Mouse (Mus musculus): Measurements from ENCODE around the gene Mgat5. TPM values are rescaled to one million over a fixed set of nuclear protein-coding genes. Genes with fewer than 3 reads are reported as not detected.

Gene Mgat5
- polyA plus RNA-seq, 1 experiment from 2014 or later = 9.6 TPM

DNA sequence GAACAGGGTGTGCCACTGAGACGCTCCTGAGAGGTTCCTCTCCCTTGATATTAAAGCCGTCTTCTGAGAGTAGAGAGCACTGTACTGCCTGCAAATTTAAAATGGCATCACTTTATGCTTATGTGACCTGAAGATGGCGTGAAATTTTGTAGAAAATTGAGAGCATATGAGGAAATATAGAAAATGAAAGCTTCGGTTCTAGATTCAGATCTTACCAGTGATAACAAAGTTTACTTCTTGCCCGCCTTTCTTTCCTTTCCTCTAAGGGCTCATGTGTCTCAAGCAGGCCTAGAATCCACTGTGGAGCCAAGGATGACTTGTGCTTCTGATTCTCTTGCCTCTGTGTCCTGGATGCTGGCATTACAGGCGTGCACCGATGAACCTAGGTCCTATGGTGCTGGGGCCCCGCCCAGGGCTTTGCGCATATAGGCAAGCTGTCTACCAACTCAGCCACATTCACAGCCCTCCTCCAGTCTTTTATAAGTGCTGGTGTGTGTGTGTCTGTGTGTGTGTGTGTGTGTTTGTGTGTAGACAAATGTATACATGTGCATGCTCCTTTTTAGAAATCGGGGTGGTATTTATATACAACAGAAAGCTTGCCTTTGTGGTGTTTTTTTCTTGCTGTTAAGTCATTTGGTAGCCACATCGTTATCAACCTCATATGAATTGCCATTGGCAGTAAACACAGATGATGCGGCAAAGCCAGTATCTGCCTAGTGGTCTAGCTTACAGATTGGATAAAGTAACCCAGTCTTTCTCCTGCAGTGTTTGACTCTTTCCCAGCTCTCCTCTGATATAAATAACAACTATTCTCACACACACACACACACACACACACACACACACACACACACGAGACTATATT is 111.2 kb downstream of the Mgat5 start:
- Histone ChIP-seq H3K9ac (no peak overlapping the region), H3K4me1 (peaks cover 8% of the 10 kb centered on the region; the same call in 1 of the 2 replicates), H3K9me3 (no peaks in the 10 kb centered on the region), H3K4me3 (no peak overlapping the region), H3K27me3 (replicated peaks) (no peaks in the 10 kb centered on the region), H3K4me2 (replicated peaks) (no peak overlapping the region), H3K27ac (no peak overlapping the region), H3K36me3 (no peaks in the 10 kb centered on the region)
- WGBS = 88% methylated on average over 13 of the region's 13 CpGs
- no peak for ATAC-seq (ENCODE audit: low FRiP score, low read depth)

DNA sequence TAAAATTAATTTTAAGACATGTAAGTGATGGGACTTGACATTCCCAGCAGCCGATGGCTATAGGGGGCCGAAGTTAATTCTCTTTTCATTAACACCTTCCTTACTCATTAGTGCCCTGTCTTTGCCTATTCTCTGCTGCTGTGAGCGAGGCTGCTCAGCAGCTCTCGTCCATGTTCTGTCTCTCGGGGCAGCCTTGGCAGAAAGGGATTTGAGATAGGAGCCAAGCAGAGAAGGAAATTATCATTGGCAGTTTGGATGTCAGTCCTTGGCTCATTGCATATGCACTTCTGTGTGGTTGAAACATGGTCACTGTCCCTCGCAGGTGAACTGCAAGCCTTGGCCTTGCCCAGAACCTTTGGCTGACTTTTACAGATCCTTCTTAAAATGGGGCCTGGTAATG is 111.8 kb downstream of the Mgat5 start:
- ATAC-seq (ENCODE audit: low FRiP score, low read depth) = no peak
- WGBS = 82% methylated on average over 6 of the region's 6 CpGs

DNA sequence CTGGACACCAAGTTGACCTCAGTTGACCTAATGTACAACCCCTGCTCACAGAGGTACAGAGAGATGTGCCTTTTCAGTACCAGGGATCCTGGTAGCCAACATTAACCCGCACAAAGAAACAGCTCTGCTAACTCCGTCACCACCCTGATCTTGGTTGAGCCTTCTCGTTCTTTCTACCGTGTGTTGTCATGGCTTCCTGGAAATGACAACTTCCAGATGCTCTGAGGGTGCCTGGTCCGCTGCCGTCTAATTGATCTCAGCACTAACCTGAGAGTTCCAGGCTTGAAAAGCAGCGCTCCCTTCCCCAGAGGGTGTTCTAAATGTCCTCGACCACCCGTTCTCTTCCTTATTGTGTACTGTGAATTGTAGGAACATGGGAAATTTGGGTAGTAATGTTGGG is 112.7 kb downstream of the Mgat5 start:
- no peaks in the 10 kb centered on the region for H3K27me3 ChIP-seq (replicated peaks)
- no peak overlapping the region for H3K4me2 ChIP-seq (replicated peaks)
- no peak overlapping the region for H3K4me3 ChIP-seq
- ATAC-seq (ENCODE audit: low FRiP score, low read depth) = no peak
- 81% methylated on average over 9 of the region's 9 CpGs for WGBS
- no peaks in the 10 kb centered on the region for H3K36me3 ChIP-seq
- no peak overlapping the region for H3K27ac ChIP-seq
- peaks cover 13% of the 10 kb centered on the region; the same call in 1 of the 2 replicates for H3K4me1 ChIP-seq
- no peak overlapping the region for H3K9ac ChIP-seq
- no peaks in the 10 kb centered on the region for H3K9me3 ChIP-seq

More for the DNA sequence above, 111.8 kb downstream of the Mgat5 start:
- H3K9ac ChIP-seq = no peak overlapping the region
- H3K9me3 ChIP-seq = no peaks in the 10 kb centered on the region
- no peak overlapping the region for H3K27ac ChIP-seq
- H3K4me3 ChIP-seq = no peak overlapping the region
- H3K36me3 ChIP-seq = no peaks in the 10 kb centered on the region
- H3K27me3 ChIP-seq (replicated peaks) = no peaks in the 10 kb centered on the region
- no peak overlapping the region for H3K4me2 ChIP-seq (replicated peaks)
- H3K4me1 ChIP-seq = peaks cover 8% of the 10 kb centered on the region; the same call in 1 of the 2 replicates

DNA sequence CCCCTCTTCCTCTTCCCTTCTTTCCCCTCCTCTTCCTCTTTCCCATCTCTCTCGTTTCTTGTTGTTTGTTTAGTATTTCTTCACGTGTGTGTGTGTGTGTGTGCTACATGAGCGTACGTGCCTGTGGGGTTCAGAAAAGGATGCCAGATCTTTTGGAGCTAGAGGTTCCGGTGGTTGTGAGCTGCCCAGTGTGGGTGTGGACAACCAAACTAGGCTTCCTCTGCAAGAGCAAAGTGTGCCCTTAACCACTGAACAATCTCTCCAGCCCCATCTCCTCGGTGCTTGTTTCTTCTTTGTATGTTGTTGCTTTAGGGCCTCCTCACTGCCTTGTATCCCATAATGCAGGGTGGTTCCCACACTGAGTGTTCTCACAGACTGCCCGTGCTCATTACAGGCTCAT is 113.7 kb downstream of the Mgat5 start:
- Histone ChIP-seq H3K4me1 (peaks cover 13% of the 10 kb centered on the region; the same call in 1 of the 2 replicates), H3K4me3 (no peak overlapping the region), H3K9ac (no peak overlapping the region), H3K9me3 (no peaks in the 10 kb centered on the region), H3K36me3 (no peaks in the 10 kb centered on the region), H3K27me3 (replicated peaks) (no peaks in the 10 kb centered on the region), H3K4me2 (replicated peaks) (no peak overlapping the region), H3K27ac (no peak overlapping the region)
- 85% methylated on average over 7 of the region's 7 CpGs for WGBS
- no peak for ATAC-seq (ENCODE audit: low FRiP score, low read depth)

DNA sequence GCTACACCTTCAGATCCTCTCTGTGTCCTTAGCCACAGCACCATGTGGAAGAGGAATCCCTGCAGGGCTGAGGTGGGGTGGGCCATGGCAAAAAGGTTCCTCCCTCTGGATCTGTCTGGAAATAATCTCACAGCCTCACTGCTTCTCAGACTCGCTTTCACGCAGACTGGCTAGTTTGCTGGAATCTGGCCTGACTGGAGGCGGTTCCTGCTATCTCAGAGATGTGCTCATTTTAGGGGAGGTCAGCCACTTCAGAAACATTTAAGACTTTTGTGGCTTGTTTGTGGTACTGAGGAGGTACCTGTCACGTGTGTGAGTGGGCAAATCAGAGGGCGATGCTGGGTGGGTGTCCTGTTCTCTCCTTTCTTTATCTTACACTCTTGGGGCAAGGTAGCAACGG is 115.0 kb downstream of the Mgat5 start:
- Histone ChIP-seq H3K27me3 (replicated peaks) (no peaks in the 10 kb centered on the region), H3K9ac (no peak overlapping the region), H3K9me3 (no peaks in the 10 kb centered on the region), H3K4me2 (replicated peaks) (no peak overlapping the region), H3K4me3 (no peak overlapping the region), H3K4me1 (0 out of 2 replicates have a peak, but pooled peaks cover 6% of the 10 kb centered on the region), H3K27ac (no peak overlapping the region), H3K36me3 (no peaks in the 10 kb centered on the region)
- WGBS = 89% methylated on average over 6 of the region's 6 CpGs
- ATAC-seq (ENCODE audit: low FRiP score, low read depth) = no peak

DNA sequence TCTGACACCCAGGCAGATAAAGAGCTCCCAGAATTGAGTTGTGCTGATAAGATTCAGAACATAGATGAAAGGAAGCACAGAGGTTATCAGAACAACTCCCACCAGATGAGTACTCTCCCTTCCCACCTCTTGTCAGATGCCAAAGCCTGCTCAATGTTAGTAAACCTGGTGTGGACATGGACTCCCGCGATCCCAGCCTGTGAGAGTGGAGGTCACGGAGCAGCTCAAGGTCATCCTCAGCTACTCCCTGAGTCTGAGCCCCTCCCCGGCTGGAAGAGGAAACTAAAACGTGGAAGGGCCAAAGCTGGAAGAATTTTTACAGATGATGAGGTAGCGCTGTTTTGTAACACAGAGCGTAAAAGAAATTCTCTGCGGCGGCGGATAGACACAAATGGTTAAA is 116.1 kb downstream of the Mgat5 start:
- Histone ChIP-seq H3K36me3 (no peaks in the 10 kb centered on the region), H3K4me3 (no peak overlapping the region), H3K27me3 (replicated peaks) (no peaks in the 10 kb centered on the region), H3K27ac (no peak overlapping the region), H3K4me2 (replicated peaks) (no peak overlapping the region), H3K4me1 (peaks cover 10% of the 10 kb centered on the region; the same call in 1 of the 2 replicates), H3K9ac (no peak overlapping the region), H3K9me3 (no peaks in the 10 kb centered on the region)
- WGBS = 88% methylated on average over 10 of the region's 10 CpGs
- ATAC-seq (ENCODE audit: low FRiP score, low read depth) = no peak

DNA sequence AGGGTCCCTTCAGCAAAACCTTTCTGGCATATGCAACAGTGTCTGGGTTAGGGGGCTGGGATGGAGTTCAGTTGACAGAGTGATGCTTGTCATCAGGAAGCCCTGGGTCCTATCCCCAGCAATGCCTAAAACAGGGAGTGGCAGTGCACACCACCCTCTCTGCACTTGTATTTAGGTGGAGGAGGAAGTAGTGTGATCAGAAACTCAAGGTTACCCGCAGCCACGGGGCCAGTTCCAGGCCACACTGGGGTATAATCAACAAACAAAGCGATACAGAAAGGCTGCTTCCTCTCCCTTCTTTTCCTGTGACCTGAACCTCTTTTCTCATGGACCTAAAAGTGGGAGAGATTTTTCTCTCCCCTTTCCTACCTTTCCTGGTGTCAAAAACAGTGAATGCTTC is 116.8 kb downstream of the Mgat5 start:
- Histone ChIP-seq H3K9me3 (no peaks in the 10 kb centered on the region), H3K4me1 (peaks cover 10% of the 10 kb centered on the region; the same call in 1 of the 2 replicates), H3K4me3 (no peak overlapping the region), H3K36me3 (no peaks in the 10 kb centered on the region), H3K4me2 (replicated peaks) (no peak overlapping the region), H3K9ac (no peak overlapping the region), H3K27ac (no peak overlapping the region), H3K27me3 (replicated peaks) (no peaks in the 10 kb centered on the region)
- 77% methylated on average over 3 of the region's 3 CpGs for WGBS
- no peak for ATAC-seq (ENCODE audit: low FRiP score, low read depth)

DNA sequence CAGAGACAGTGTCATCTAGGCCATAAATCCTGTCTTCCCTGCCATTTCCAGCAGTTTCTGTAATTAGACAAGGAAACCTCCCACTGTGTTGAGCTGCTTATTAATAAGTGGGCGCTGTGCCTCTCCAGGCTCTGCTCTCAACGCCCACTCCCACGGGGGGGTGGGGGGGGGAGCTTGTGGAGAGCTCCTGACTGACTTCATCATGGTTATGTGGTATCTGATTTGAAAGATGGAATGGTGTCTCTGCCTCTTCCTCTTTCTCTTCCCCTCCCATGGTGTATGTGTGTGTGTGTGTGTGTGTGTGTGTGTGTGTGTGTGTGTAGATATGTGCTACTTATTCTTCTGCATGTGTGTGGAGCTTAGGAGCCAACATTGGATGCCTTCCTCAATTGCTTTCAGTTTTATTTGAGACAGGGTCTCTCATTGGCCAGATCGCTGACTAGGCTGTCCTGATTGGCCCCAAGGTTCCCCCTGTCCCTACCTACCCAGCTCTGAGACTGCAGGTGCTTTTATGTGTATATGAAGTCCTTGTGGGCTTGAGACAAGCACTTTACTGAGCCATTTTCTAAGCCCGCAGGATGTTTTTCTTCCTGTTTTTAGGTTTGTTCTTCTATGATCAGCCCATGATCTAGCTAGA is 117.5 kb downstream of the Mgat5 start:
- Histone ChIP-seq H3K9me3 (no peaks in the 10 kb centered on the region), H3K4me2 (replicated peaks) (no peak overlapping the region), H3K9ac (no peak overlapping the region), H3K27me3 (replicated peaks) (no peaks in the 10 kb centered on the region), H3K36me3 (no peaks in the 10 kb centered on the region), H3K27ac (no peak overlapping the region), H3K4me1 (peaks cover 10% of the 10 kb centered on the region; the same call in 1 of the 2 replicates), H3K4me3 (no peak overlapping the region)
- peak; percentile 23; the same call in 1 of the 2 replicates for ATAC-seq (ENCODE audit: low FRiP score, low read depth)
- 71% methylated on average over 5 of the region's 5 CpGs for WGBS

DNA sequence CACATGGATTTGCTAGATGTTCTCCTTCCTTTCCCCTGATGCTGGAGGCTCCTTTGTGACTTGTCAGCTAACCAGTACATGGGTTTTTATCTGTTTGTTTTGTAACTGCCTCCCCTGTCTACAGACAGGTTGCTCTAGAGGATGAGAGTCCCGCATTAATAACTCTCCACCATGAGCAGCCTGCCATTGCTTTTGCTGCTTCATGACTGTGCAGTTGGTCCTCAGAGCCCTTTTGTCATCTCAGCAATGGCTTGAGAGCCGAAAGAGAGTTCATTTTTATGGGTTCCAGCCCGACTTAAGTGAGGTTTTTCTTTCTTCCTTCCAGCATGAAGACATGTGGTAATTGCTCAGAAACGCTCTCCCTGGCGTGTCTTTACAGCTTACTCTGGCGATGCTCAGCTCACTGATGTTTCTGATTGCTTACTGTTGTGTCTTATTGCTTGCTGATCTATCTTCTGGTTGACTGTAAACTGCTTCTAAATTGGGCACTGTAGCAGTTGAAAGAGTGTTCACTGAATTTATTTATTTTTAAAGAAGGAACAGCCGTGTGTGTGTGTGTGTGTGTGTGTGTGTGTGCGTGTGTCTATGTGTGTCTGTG is 120.9 kb downstream of the Mgat5 start:
- WGBS = 64% methylated on average over 8 of the region's 8 CpGs
- Histone ChIP-seq H3K27me3 (replicated peaks) (no peaks in the 10 kb centered on the region), H3K36me3 (no peaks in the 10 kb centered on the region), H3K4me1 (peaks cover 10% of the 10 kb centered on the region; the same call in 1 of the 2 replicates), H3K9me3 (no peaks in the 10 kb centered on the region), H3K4me3 (no peak overlapping the region), H3K27ac (no peak overlapping the region), H3K9ac (no peak overlapping the region), H3K4me2 (replicated peaks) (no peak overlapping the region)
- no peak for ATAC-seq (ENCODE audit: low FRiP score, low read depth)

DNA sequence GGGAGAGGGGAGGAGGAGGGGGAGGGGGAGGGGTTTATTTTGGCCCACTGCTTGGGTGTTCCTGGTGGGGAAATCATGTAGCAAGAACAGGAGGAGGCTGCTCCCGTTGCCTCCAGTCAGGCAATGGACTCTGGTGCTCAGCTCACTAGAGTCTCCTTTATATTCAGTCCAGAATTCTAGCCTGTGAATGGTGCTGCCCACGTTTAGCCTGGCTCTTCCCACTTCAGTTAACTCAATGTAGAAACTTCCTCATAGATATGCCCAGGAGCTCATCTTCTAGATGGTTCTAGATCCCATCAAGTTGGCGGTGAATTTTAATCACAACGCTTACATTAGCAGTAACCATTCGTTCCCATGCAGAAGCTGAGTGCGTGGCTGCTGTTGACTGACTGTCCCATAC is 123.0 kb downstream of the Mgat5 start:
- peaks cover 4% of the 10 kb centered on the region; the same call in 1 of the 2 replicates for H3K4me1 ChIP-seq
- H3K27me3 ChIP-seq (replicated peaks) = no peaks in the 10 kb centered on the region
- H3K9me3 ChIP-seq = no peaks in the 10 kb centered on the region
- ATAC-seq (ENCODE audit: low FRiP score, low read depth) = no peak
- no peak overlapping the region for H3K4me2 ChIP-seq (replicated peaks)
- no peak overlapping the region for H3K9ac ChIP-seq
- 79% methylated on average over 6 of the region's 6 CpGs for WGBS
- H3K4me3 ChIP-seq = no peak overlapping the region
- H3K27ac ChIP-seq = no peak overlapping the region
- H3K36me3 ChIP-seq = no peaks in the 10 kb centered on the region

DNA sequence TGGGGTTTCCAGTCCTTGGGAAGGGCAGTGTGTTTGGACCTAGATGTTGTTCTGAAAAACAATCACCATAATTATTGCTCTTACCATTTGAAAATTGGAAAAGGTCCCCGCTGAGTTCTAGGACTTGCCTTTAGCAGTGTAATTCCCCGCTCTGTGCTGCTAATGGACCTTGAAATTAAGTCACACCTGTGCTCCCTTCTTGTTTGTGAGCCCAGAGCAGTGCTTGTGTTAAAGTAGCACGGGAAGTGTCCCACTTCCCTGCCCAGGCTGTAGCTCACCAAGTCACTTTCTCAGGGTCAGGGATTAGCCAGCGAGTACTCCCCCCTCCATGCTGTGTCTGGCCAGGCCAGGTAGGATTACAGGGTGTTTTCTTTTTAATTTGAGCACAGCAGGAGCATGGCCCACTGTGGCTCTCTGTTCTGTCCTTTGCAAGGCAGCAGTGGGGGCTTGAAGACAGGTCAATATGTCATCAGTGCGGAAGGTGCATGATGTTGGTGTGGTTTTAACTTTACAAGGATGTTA is 123.6 kb downstream of the Mgat5 start:
- no peaks in the 10 kb centered on the region for H3K27me3 ChIP-seq (replicated peaks)
- ATAC-seq (ENCODE audit: low FRiP score, low read depth) = peak; percentile 27; the same call in 1 of the 2 replicates
- no peak overlapping the region for H3K4me3 ChIP-seq
- H3K9ac ChIP-seq = no peak overlapping the region
- H3K27ac ChIP-seq = no peak overlapping the region
- peaks cover 4% of the 10 kb centered on the region; the same call in 1 of the 2 replicates for H3K4me1 ChIP-seq
- H3K9me3 ChIP-seq = no peaks in the 10 kb centered on the region
- H3K36me3 ChIP-seq = no peaks in the 10 kb centered on the region
- 41% methylated on average over 5 of the region's 5 CpGs for WGBS
- no peak overlapping the region for H3K4me2 ChIP-seq (replicated peaks)

DNA sequence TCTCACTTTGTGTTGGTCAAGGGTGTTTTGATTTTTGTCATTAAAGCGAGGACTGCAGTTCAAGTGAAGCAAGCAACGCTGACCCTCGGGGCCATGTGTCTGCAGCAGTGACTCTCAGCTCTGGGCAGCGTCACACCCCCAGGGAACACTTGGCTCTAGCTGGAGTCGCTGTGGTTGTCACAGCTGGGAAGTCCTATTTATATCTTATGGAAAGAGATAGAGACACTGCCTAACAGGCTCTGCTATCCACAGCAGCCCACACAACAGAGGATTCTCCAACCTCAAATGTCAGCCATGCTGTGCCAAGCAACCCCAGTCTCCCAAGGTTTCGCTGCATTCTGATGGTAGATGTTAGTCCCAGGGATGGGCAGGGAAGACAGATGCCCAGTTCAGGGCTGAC is 125.0 kb downstream of the Mgat5 start:
- no peak overlapping the region for H3K9ac ChIP-seq
- no peak overlapping the region for H3K4me2 ChIP-seq (replicated peaks)
- H3K36me3 ChIP-seq = no peaks in the 10 kb centered on the region
- H3K4me3 ChIP-seq = no peak overlapping the region
- H3K27me3 ChIP-seq (replicated peaks) = no peaks in the 10 kb centered on the region
- no peak overlapping the region for H3K27ac ChIP-seq
- H3K9me3 ChIP-seq = no peaks in the 10 kb centered on the region
- H3K4me1 ChIP-seq = peaks cover 4% of the 10 kb centered on the region; the same call in 1 of the 2 replicates
- no peak for ATAC-seq (ENCODE audit: low FRiP score, low read depth)
- WGBS = 75% methylated on average over 6 of the region's 6 CpGs
